ENCODE assay signal across 8 mouse cellular contexts in the genomic region with DNA sequence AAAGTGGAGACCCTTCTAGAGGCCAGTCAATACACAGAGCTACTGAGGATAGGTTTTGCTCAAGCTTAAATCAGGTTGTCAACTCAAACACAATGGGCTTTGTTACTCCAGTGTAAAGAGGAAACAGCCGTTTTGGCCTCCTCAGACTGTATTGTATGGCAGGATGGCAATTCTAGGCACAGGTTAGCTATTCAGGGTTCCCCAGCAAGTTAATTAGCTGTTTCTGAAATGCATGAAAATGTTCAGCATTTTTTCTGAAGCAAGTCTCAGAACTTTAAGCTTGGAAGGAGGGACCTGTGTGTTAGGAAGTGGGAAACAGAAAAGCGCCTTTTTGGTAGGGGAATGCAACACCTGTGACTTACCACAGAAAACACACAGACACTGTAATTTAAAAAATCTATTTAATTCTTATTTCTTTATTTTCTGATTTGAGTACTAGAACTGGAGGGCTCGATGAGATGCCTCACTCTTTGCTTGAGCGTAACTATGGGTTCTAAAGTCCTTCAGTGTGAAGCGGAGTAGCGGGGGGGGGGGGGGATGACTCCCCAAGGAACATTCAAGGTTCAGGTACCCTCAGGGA. TPM values are rescaled to one million over a fixed set of nuclear protein-coding genes. Genes with fewer than 3 reads are reported as not detected.
DNase-seq lines count a peak whose midpoint lies in the region; ATAC-seq and TF ChIP-seq lines count a peak whose summit lies in the region.

No protein-coding gene starts in this region.

- no peaks in the 10 kb centered on the region for H3K36me3 ChIP-seq in embryonic facial prominence, embryonic 14.5 days (ENCODE audit: control insufficient read depth, insufficient read depth, low read length)
- H3K36me3 ChIP-seq in hindbrain, embryonic 13.5 days = no peaks in the 10 kb centered on the region
- H3K36me3 ChIP-seq in liver, postnatal 0 days (replicated peaks; ENCODE audit: insufficient read depth, low read length) = no peaks in the 10 kb centered on the region
- no peaks in the 10 kb centered on the region for H3K36me3 ChIP-seq in stomach, embryonic 16.5 days (ENCODE audit: control insufficient read depth, insufficient read depth, low read length)

- H3K4me3 ChIP-seq in embryonic facial prominence, embryonic 14.5 days (ENCODE audit: low read depth, low read length) = peak overlapping the region; percentile 67
- H3K4me3 ChIP-seq in hindbrain, embryonic 13.5 days = peak overlapping the region; percentile 77
- peak overlapping the region; percentile 73 for H3K4me3 ChIP-seq in liver, postnatal 0 days (ENCODE audit: low read depth, low read length)
- H3K4me3 ChIP-seq in stomach, embryonic 16.5 days (replicated peaks; ENCODE audit: low read length) = peak overlapping the region; percentile 87

- H3K9ac ChIP-seq in embryonic facial prominence, embryonic 14.5 days (ENCODE audit: low read depth, low read length) = peak overlapping the region; percentile 84
- peak overlapping the region; percentile 93 for H3K9ac ChIP-seq in hindbrain, embryonic 13.5 days
- H3K9ac ChIP-seq in liver, postnatal 0 days (replicated peaks) = peak overlapping the region; percentile 77
- peak overlapping the region; percentile 93 for H3K9ac ChIP-seq in stomach, embryonic 16.5 days (ENCODE audit: low read length)

- no peaks in the 10 kb centered on the region for H3K27me3 ChIP-seq in embryonic facial prominence, embryonic 14.5 days (replicated peaks; ENCODE audit: control insufficient read depth, insufficient read depth, low read length)
- no peaks in the 10 kb centered on the region for H3K27me3 ChIP-seq in hindbrain, embryonic 13.5 days
- peaks cover 16% of the 10 kb centered on the region; the same call in 1 of the 2 replicates for H3K27me3 ChIP-seq in liver, postnatal 0 days (ENCODE audit: insufficient read depth, low read length)
- no peaks in the 10 kb centered on the region for H3K27me3 ChIP-seq in stomach, embryonic 16.5 days (ENCODE audit: control insufficient read depth, insufficient read depth, low read length)

- ATAC-seq in cerebellum, adult (ENCODE audit: insufficient number of reproducible peaks, low FRiP score, low TSS enrichment) = no peak
- no peak for ATAC-seq in embryonic facial prominence, embryonic 14.5 days (ENCODE audit: low read depth)
- no peak for ATAC-seq in hindbrain, embryonic 13.5 days (ENCODE audit: low FRiP score)
- no peak for ATAC-seq in liver, postnatal 0 days
- ATAC-seq in stomach, embryonic 16.5 days (ENCODE audit: insufficient read depth, low FRiP score) = no peak

- no peak for TF ChIP-seq EP300 in liver, postnatal 0 days (IDR thresholded peaks at IDR 0.05; ENCODE audit: low read depth)

- peak; percentile 34 for DNase-seq in cerebellum, adult 8-10 months
- DNase-seq in embryonic facial prominence, embryonic 14.5 days (ENCODE audit: low spot score) = peak; percentile 47
- no peak for DNase-seq in liver, postnatal 0 days
- no peak for DNase-seq in urinary bladder, adult 2 months (ENCODE audit: low spot score)
- DNase-seq in adrenal gland, postnatal 4 days (ENCODE audit: low spot score in 2 of 2) = no peak

- TF ChIP-seq CTCF in liver, postnatal 0 days (IDR thresholded peaks at IDR 0.05; ENCODE audit: low read depth) = no peak

- peak overlapping the region; percentile 99 for H3K27ac ChIP-seq in embryonic facial prominence, embryonic 14.5 days (replicated peaks; ENCODE audit: low read depth, low read length)
- H3K27ac ChIP-seq in hindbrain, embryonic 13.5 days = peak overlapping the region; percentile 100
- peak overlapping the region; percentile 89; the same call in 1 of the 2 replicates for H3K27ac ChIP-seq in liver, postnatal 0 days (ENCODE audit: low read depth)
- peak overlapping the region; percentile 98 for H3K27ac ChIP-seq in stomach, embryonic 16.5 days (ENCODE audit: low read length)

- peaks cover 3% of the 10 kb centered on the region; the same call in 1 of the 2 replicates for H3K4me1 ChIP-seq in embryonic facial prominence, embryonic 14.5 days (ENCODE audit: control insufficient read depth, insufficient read depth, low read length)
- peaks cover 12% of the 10 kb centered on the region for H3K4me1 ChIP-seq in hindbrain, embryonic 13.5 days (replicated peaks)
- peaks cover 6% of the 10 kb centered on the region; the same call in 1 of the 2 replicates for H3K4me1 ChIP-seq in liver, postnatal 0 days (ENCODE audit: insufficient read depth)
- H3K4me1 ChIP-seq in stomach, embryonic 16.5 days (ENCODE audit: control insufficient read depth, insufficient read depth, low read length) = peaks cover 8% of the 10 kb centered on the region; the same call in 1 of the 2 replicates

- WGBS in embryonic facial prominence, embryonic 14.5 days = 4% methylated on average over 6 of the region's 6 CpGs
- WGBS in hindbrain, embryonic 13.5 days = under 1% methylated on average over 6 of the region's 6 CpGs
- WGBS in liver, postnatal 0 days (ENCODE audit: insufficient replicate concordance) = 32% methylated on average over 6 of the region's 6 CpGs
- WGBS in stomach, embryonic 16.5 days = 15% methylated on average over 6 of the region's 6 CpGs

- peak overlapping the region; percentile 74 for H3K4me2 ChIP-seq in embryonic facial prominence, embryonic 14.5 days (ENCODE audit: low read depth, low read length)
- H3K4me2 ChIP-seq in hindbrain, embryonic 13.5 days = peak overlapping the region; percentile 56
- peak overlapping the region; percentile 96 for H3K4me2 ChIP-seq in liver, postnatal 0 days (ENCODE audit: low read depth, low read length)
- peak overlapping the region; percentile 76 for H3K4me2 ChIP-seq in stomach, embryonic 16.5 days (ENCODE audit: low read depth, low read length)

- H3K9me3 ChIP-seq in embryonic facial prominence, embryonic 14.5 days (ENCODE audit: control insufficient read depth, low read length) = no peaks in the 10 kb centered on the region
- no peaks in the 10 kb centered on the region for H3K9me3 ChIP-seq in hindbrain, embryonic 13.5 days
- H3K9me3 ChIP-seq in liver, postnatal 0 days (ENCODE audit: low read length) = no peaks in the 10 kb centered on the region
- no peaks in the 10 kb centered on the region for H3K9me3 ChIP-seq in stomach, embryonic 16.5 days (replicated peaks; ENCODE audit: control insufficient read depth, low read length)

RNA-seq across cellular contexts. Expression of gene Pik3r3, which starts 1.3 kb away (rescaled TPM):
- 15.5 and 17.0 TPM in 2 replicates for polyA plus RNA-seq in embryonic facial prominence, embryonic 14.5 days (2014; fragmentation: Nextera tagmentation; extraction: Ambion mirVana)
- 86.2 and 86.4 TPM in 2 replicates for polyA plus RNA-seq in hindbrain, embryonic 13.5 days (2015; fragmentation: Nextera tagmentation; extraction: Ambion mirVana)
- 0.30 and 0.46 TPM in 2 replicates for polyA plus RNA-seq in liver, postnatal 0 days (2015; fragmentation: Nextera tagmentation; extraction: Ambion mirVana)
- 12.3 and 12.6 TPM in 2 replicates for polyA plus RNA-seq in stomach, embryonic 16.5 days (2015; fragmentation: Nextera tagmentation; extraction: Ambion mirVana)
- 17.8 and 18.0 TPM in 2 replicates for polyA plus RNA-seq in urinary bladder, adult 2 months (2012; rRNA removed)
- total RNA-seq in adrenal gland, postnatal 4 days (2021) = 10 to 100 TPM; 16.7 to 19.7 TPM

RNA-seq across cellular contexts. Expression of gene Gm49337, which starts 47.0 kb away (rescaled TPM):
- not detected in 2 replicates for polyA plus RNA-seq in embryonic facial prominence, embryonic 14.5 days (2014; fragmentation: Nextera tagmentation; extraction: Ambion mirVana)
- not detected in 2 replicates for polyA plus RNA-seq in hindbrain, embryonic 13.5 days (2015; fragmentation: Nextera tagmentation; extraction: Ambion mirVana)
- not detected in 2 replicates for polyA plus RNA-seq in liver, postnatal 0 days (2015; fragmentation: Nextera tagmentation; extraction: Ambion mirVana)
- not detected in 2 replicates for polyA plus RNA-seq in stomach, embryonic 16.5 days (2015; fragmentation: Nextera tagmentation; extraction: Ambion mirVana)
- not detected in 2 replicates for polyA plus RNA-seq in urinary bladder, adult 2 months (2012; rRNA removed)
- not detected for total RNA-seq in adrenal gland, postnatal 4 days (2021)

RNA-seq across cellular contexts. Expression of gene 1700042G07Rik, which starts 47.0 kb away (rescaled TPM):
- not detected in 2 replicates for polyA plus RNA-seq in embryonic facial prominence, embryonic 14.5 days (2014; fragmentation: Nextera tagmentation; extraction: Ambion mirVana)
- polyA plus RNA-seq in hindbrain, embryonic 13.5 days (2015; fragmentation: Nextera tagmentation; extraction: Ambion mirVana) = not detected in 2 replicates
- not detected in 2 replicates for polyA plus RNA-seq in liver, postnatal 0 days (2015; fragmentation: Nextera tagmentation; extraction: Ambion mirVana)
- not detected in 2 replicates for polyA plus RNA-seq in stomach, embryonic 16.5 days (2015; fragmentation: Nextera tagmentation; extraction: Ambion mirVana)
- polyA plus RNA-seq in urinary bladder, adult 2 months (2012; rRNA removed) = not detected in 2 replicates
- total RNA-seq in adrenal gland, postnatal 4 days (2021) = not detected

RNA-seq across cellular contexts. Expression of gene Tspan1, which starts 52.8 kb away (rescaled TPM):
- polyA plus RNA-seq in embryonic facial prominence, embryonic 14.5 days (2014; fragmentation: Nextera tagmentation; extraction: Ambion mirVana) = 1.7 and 4.0 TPM in 2 replicates
- polyA plus RNA-seq in hindbrain, embryonic 13.5 days (2015; fragmentation: Nextera tagmentation; extraction: Ambion mirVana) = 0.19 and 0.22 TPM in 2 replicates
- polyA plus RNA-seq in liver, postnatal 0 days (2015; fragmentation: Nextera tagmentation; extraction: Ambion mirVana) = 0.08 TPM in 1 of 2 replicates, not detected in the other
- 76.4 and 99.5 TPM in 2 replicates for polyA plus RNA-seq in stomach, embryonic 16.5 days (2015; fragmentation: Nextera tagmentation; extraction: Ambion mirVana)
- 0.62 and 0.83 TPM in 2 replicates for polyA plus RNA-seq in urinary bladder, adult 2 months (2012; rRNA removed)
- total RNA-seq in adrenal gland, postnatal 4 days (2021) = 1 to 10 TPM in 1 of 2 experiments, under 1 TPM in 1; 0.17 to 1.6 TPM

Comparison
In these comparisons a context has a peak if more than half of its experiments do, and no peak if none do; other contexts are left out.
1. DNase-seq: peak in cerebellum, adult 8-10 months (single experiment) and embryonic facial prominence, embryonic 14.5 days (single experiment); none in liver, postnatal 0 days (single experiment), urinary bladder, adult 2 months (single experiment) and adrenal gland, postnatal 4 days (0 of 2).
2. Peak in every context shown above with its lines, with median percentiles within 50 percentile points of each other: H3K27ac ChIP-seq, H3K4me2 ChIP-seq, H3K4me3 ChIP-seq and H3K9ac ChIP-seq.